Mouse (Mus musculus): ENCODE measurements around the gene Ly6g6c.

Ly6g6c gene

GRCm38 (mm10) chr17:35058911-35059892 is 6.0 kb upstream of the Ly6g6c start, which contains the start of gene Ddah2:
Gene Ddah2, plus strand, starts transcription at chr17:35059035.
- CTCF ChIA-PET: interaction anchor here (0.5 to 2.5 kb wide), 23 partner anchors 9 to 728 kb away, joined by 3 to 13 read pairs (median 4); partner anchors contain the start of genes Abhd16a (in 1 of the 4), Clic1 (in 1 of the 4), Csnk2b (in 1 of the 4) and Gpank1 (in 1 of the 4)
- POLR2A ChIA-PET: interaction anchor here in 3 of 4 experiments (0.6 to 5.6 kb wide), 74 partner anchors 8 to 412 kb away, joined by 3 to 105 read pairs (median 4); partner anchors contain the start of genes Clic1 (in 3 of the 3), Ddx39b (in 3 of the 3), Ly6g6e (in 3 of the 3) and Msh5 (in 3 of the 3)

GRCm38 (mm10) chr17:35060071-35060470 is 5.1 kb upstream of the Ly6g6c start:
- ChIA-PET POLR2A (interaction anchor here in 3 of 4 experiments (0.5 to 5.6 kb wide), 52 partner anchors 9 to 413 kb away, joined by 3 to 105 read pairs (median 5); partner anchors contain the start of genes Clic1 (in 3 of the 3), Msh5 (in 3 of the 3), Ddx39b (in 2 of the 3) and Ly6g6e (in 2 of the 3)), CTCF (interaction anchor here in 3 of 4 experiments (0.8 to 2.5 kb wide), 13 partner anchors 10 to 114 kb away, joined by 3 to 13 read pairs (median 5); partner anchors contain the start of genes Msh5 (in 2 of the 3) and Clic1 (in 1 of the 3))

- CTCF ChIA-PET: interaction anchor here in 2 of 4 experiments (0.8 to 1.6 kb wide), 9 partner anchors 9 to 108 kb away, joined by 3 to 6 read pairs (median 4); partner anchors contain the start of gene Msh5 (in 1 of the 2)
- POLR2A ChIA-PET: interaction anchor here in 3 of 4 experiments (0.6 to 5.6 kb wide), 29 partner anchors 9 to 187 kb away, joined by 3 to 105 read pairs (median 5); partner anchors contain the start of genes Msh5 (in 3 of the 3), Clic1 (in 2 of the 3), Ly6g6e (in 2 of the 3) and Csnk2b (in 1 of the 3)
Observed at GRCm38 (mm10) chr17:35060737-35061297, 4.4 kb upstream of the Ly6g6c start.

GRCm38 (mm10) chr17:35061299-35061698 is 3.9 kb upstream of the Ly6g6c start:
- CTCF ChIA-PET: interaction anchor here in 1 of 4 experiments (0.8 to 1.6 kb wide), 5 partner anchors 9 to 109 kb away, joined by 3 to 5 read pairs (median 4); no protein-coding TSS in a partner anchor
- POLR2A ChIA-PET: interaction anchor here (0.6 to 5.6 kb wide), 32 partner anchors 10 to 186 kb away, joined by 3 to 105 read pairs (median 4); partner anchors contain the start of genes Msh5 (in 3 of the 4), Clic1 (in 2 of the 4), Ddx39b (in 2 of the 4) and Ly6g6e (in 2 of the 4)

GRCm38 (mm10) chr17:35063466-35063865 is 1.7 kb upstream of the Ly6g6c start:
- ChIA-PET POLR2A (interaction anchor here in 2 of 4 experiments (0.5 to 5.6 kb wide), 20 partner anchors 10 to 188 kb away, joined by 3 to 82 read pairs (median 4); partner anchors contain the start of genes Clic1 (in 2 of the 2), Ly6g6e (in 2 of the 2), Msh5 (in 1 of the 2) and Sapcd1 (in 1 of the 2)), CTCF (interaction anchor here in 2 of 4 experiments (1.0 to 1.3 kb wide), 4 partner anchors 17 to 42 kb away, joined by 3 to 5 read pairs (median 4); partner anchors contain the start of genes Abhd16a (in 1 of the 2) and Msh5 (in 1 of the 2))

GRCm38 (mm10) chr17:35064378-35064877 is 760 bp upstream of the Ly6g6c start:
- CTCF ChIA-PET: interaction anchor here in 3 of 4 experiments (0.9 to 1.3 kb wide), 8 partner anchors 10 to 104 kb away, joined by 3 to 5 read pairs (median 4); partner anchors contain the start of genes Abhd16a (in 1 of the 3) and Msh5 (in 1 of the 3)
- POLR2A ChIA-PET: interaction anchor here in 3 of 4 experiments (0.6 to 2.0 kb wide), 22 partner anchors 9 to 187 kb away, joined by 3 to 16 read pairs (median 4); partner anchors contain the start of genes Ly6g6e (in 2 of the 3), Msh5 (in 2 of the 3), Clic1 (in 1 of the 3) and Ddx39b (in 1 of the 3)

- POLR2A ChIA-PET: interaction anchor here in 3 of 4 experiments (0.8 to 1.4 kb wide), 3 partner anchors 8 to 19 kb away, joined by 3 to 5 read pairs (median 4); partner anchors contain the start of genes Ly6g6e (in 1 of the 3) and Msh5 (in 1 of the 3)
- CTCF ChIA-PET: interaction anchor here in 1 of 4 experiments (0.6 kb wide), 1 partner anchor 116 kb away, joined by 3 read pairs; no protein-coding TSS in a partner anchor
Observed at GRCm38 (mm10) chr17:35066084-35066483, 896 bp downstream of the Ly6g6c start, which contains the start of gene Mpig6b. Gene Mpig6b, minus strand, starts transcription at chr17:35066184.

GRCm38 (mm10) chr17:35068213-35068914 is 3.2 kb downstream of the Ly6g6c start:
- POLR2A ChIA-PET: interaction anchor here in 3 of 4 experiments (0.6 to 2.2 kb wide), 4 partner anchors 9 to 122 kb away, joined by 3 to 5 read pairs (median 3); partner anchors contain the start of gene Ddah2 (in 1 of the 3)
- CTCF ChIA-PET: no interaction called here

GRCm38 (mm10) chr17:35070556-35071229 is 5.5 kb downstream of the Ly6g6c start:
- ChIA-PET POLR2A (interaction anchor here in 3 of 4 experiments (0.6 to 2.7 kb wide), 9 partner anchors 10 to 450 kb away, joined by 3 to 20 read pairs (median 4); partner anchors contain the start of genes Ddah2 (in 1 of the 3) and Vars (in 1 of the 3)), CTCF (interaction anchor here in 2 of 4 experiments (0.7 to 1.1 kb wide), 2 partner anchors 11 to 165 kb away, joined by 3 to 4 read pairs; no protein-coding TSS in a partner anchor)

- CTCF ChIA-PET: interaction anchor here in 1 of 4 experiments (0.7 to 1.1 kb wide), 3 partner anchors 9 to 23 kb away, joined by 3 to 4 read pairs (median 3); no protein-coding TSS in a partner anchor
- POLR2A ChIA-PET: interaction anchor here in 3 of 4 experiments (0.6 to 2.7 kb wide), 13 partner anchors 9 to 172 kb away, joined by 3 to 20 read pairs (median 3); partner anchors contain the start of genes Ddah2 (in 1 of the 3), Msh5 (in 1 of the 3) and Vars (in 1 of the 3)
Observed at GRCm38 (mm10) chr17:35071454-35071853, 6.3 kb downstream of the Ly6g6c start.

- POLR2A ChIA-PET: interaction anchor here (0.6 to 1.8 kb wide), 20 partner anchors 8 to 138 kb away, joined by 3 to 5 read pairs (median 4); partner anchors contain the start of genes Ddah2 (in 3 of the 4), Gpank1 (in 1 of the 4), Ly6g6c (in 1 of the 4) and Mpig6b (in 1 of the 4)
- CTCF ChIA-PET: interaction anchor here (0.6 to 1.7 kb wide), 5 partner anchors 10 to 200 kb away, joined by 3 to 6 read pairs (median 3); no protein-coding TSS in a partner anchor
Observed at GRCm38 (mm10) chr17:35074097-35074496, 8.9 kb downstream of the Ly6g6c start.

GRCm38 (mm10) chr17:35076507-35077176 is 11.5 kb downstream of the Ly6g6c start, which contains the start of gene Ly6g6e:
Gene Ly6g6e, plus strand, starts transcription at chr17:35076902.
- ChIA-PET POLR2A (interaction anchor here in 3 of 4 experiments (0.6 to 3.0 kb wide), 59 partner anchors 9 to 1045 kb away, joined by 3 to 25 read pairs (median 4); partner anchors contain the start of genes Ddah2 (in 3 of the 3), Ly6g6f (in 3 of the 3), Abhd16a (in 2 of the 3) and Ddx39b (in 2 of the 3)), CTCF (interaction anchor here in 3 of 4 experiments (0.6 to 3.0 kb wide), 7 partner anchors 12 to 156 kb away, joined by 3 to 13 read pairs (median 4); partner anchors contain the start of gene Abhd16a (in 1 of the 3))

- POLR2A ChIA-PET: interaction anchor here in 3 of 4 experiments (0.5 to 3.0 kb wide), 43 partner anchors 8 to 429 kb away, joined by 3 to 25 read pairs (median 4); partner anchors contain the start of genes Ddah2 (in 3 of the 3), Ly6g6f (in 3 of the 3), Abhd16a (in 2 of the 3) and Msh5 (in 2 of the 3)
- CTCF ChIA-PET: interaction anchor here in 3 of 4 experiments (0.6 to 3.0 kb wide), 8 partner anchors 11 to 431 kb away, joined by 3 to 13 read pairs (median 4); partner anchors contain the start of genes Abhd16a (in 1 of the 3) and Atf6b (in 1 of the 3)
Observed at GRCm38 (mm10) chr17:35077285-35077684, 12.1 kb downstream of the Ly6g6c start.
